26 mouse cellular contexts compared by ENCODE assay signal in the genomic region with DNA sequence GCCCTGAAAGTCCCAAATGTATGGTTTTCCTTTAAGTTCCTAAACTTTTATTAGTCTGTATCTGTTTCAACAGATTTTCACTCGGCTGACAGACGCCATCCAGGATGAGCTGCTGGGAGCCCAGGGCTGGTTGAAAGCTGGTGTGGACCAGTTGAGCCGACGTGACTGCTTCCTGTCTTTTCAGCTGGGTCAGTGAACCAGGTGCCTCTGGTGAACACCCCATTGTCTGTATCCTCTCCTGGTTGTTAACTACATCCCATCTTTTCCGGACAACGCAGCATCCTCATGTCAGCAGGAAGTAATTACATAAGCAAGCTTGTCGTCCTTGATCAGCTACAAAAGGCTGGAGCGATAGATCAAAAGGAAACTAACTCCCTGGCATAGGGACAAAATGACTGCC. TPM values are rescaled to one million over a fixed set of nuclear protein-coding genes. Genes with fewer than 3 reads are reported as not detected.
DNase-seq lines count a peak whose midpoint lies in the region; ATAC-seq and TF ChIP-seq lines count a peak whose summit lies in the region.
"Had no signal": no experiment of that assay in that cellular context is flagged by ENCODE, and none has a peak within 500 bp of the region (broad histone marks: within the 10 kb centered on the region; RNA-seq: fewer than 3 reads in every experiment).

No protein-coding gene starts in this region.

- DNase-seq in lung, embryonic 14.5 days: peak; percentile 20
- no peak for DNase-seq in lung, postnatal 4 days
- DNase-seq in ZHBTc4 (ENCODE audit: low read depth, low spot score): peak; percentile 72
- no peak for DNase-seq in kidney, postnatal 25 days
- no peak for DNase-seq in kidney, postnatal 36 days
- DNase-seq: adrenal gland, postnatal 10 days; adrenal gland, postnatal 36 days; cerebellum, adult 18-20 months; cerebellum, adult 9-10 months; cerebellum, postnatal 14 days; forebrain, postnatal 0 days; gastrocnemius, adult 2 months; gastrocnemius, postnatal 14 days; heart, adult 18-20 months; heart, postnatal 10 days; heart, postnatal 36 days had no signal

- H3K4me2 ChIP-seq in lung, embryonic 14.5 days: no peak overlapping the region
- H3K4me2 ChIP-seq: embryonic facial prominence, embryonic 12.5 days; embryonic facial prominence, embryonic 15.5 days; heart, embryonic 12.5 days; heart, embryonic 15.5 days; hindbrain, embryonic 14.5 days had no signal

- H3K27ac ChIP-seq in lung, embryonic 14.5 days (ENCODE audit: low read depth): no peak overlapping the region
- H3K27ac ChIP-seq in ES-Bruce4 (ENCODE audit: insufficient read depth, low read length): no peak overlapping the region
- H3K27ac ChIP-seq: embryonic facial prominence, embryonic 12.5 days; embryonic facial prominence, embryonic 15.5 days; gastrocnemius, adult 2 months; heart, embryonic 15.5 days; hindbrain, embryonic 10.5 days; hindbrain, embryonic 14.5 days; hindbrain, postnatal 0 days had no signal

- H3K4me3 ChIP-seq in lung, embryonic 14.5 days (ENCODE audit: low read depth, low read length): no peak overlapping the region
- H3K4me3 ChIP-seq in ES-Bruce4 (ENCODE audit: low read depth, low read length): no peak overlapping the region
- H3K4me3 ChIP-seq: embryonic facial prominence, embryonic 12.5 days; embryonic facial prominence, embryonic 15.5 days; gastrocnemius, adult 2 months; heart, embryonic 12.5 days; heart, embryonic 15.5 days; hindbrain, embryonic 10.5 days had no signal

- no peak for TF ChIP-seq CTCF in lung, embryonic 14.5 days (IDR thresholded peaks at IDR 0.05; ENCODE audit: low read depth)
- TF ChIP-seq CTCF in ES-Bruce4 (IDR thresholded peaks at IDR 0.05; ENCODE audit: low read depth, low read length): no peak

- 49% methylated on average over 8 of the region's 8 CpGs for WGBS in lung, embryonic 14.5 days

- no peaks in the 10 kb centered on the region for H3K27me3 ChIP-seq in lung, embryonic 14.5 days (ENCODE audit: insufficient read depth, low read length)
- no peaks in the 10 kb centered on the region for H3K27me3 ChIP-seq in ES-Bruce4 (ENCODE audit: control insufficient read depth, insufficient read depth, low read length, poor library complexity, severe bottlenecking)
- H3K27me3 ChIP-seq: embryonic facial prominence, embryonic 12.5 days; embryonic facial prominence, embryonic 15.5 days; heart, embryonic 12.5 days; heart, embryonic 15.5 days had no signal

- H3K36me3 ChIP-seq in lung, embryonic 14.5 days (ENCODE audit: insufficient read depth): no peaks in the 10 kb centered on the region
- no peaks in the 10 kb centered on the region for H3K36me3 ChIP-seq in ES-Bruce4 (ENCODE audit: control insufficient read depth, insufficient read depth, low read length, poor library complexity, severe bottlenecking)
- H3K36me3 ChIP-seq: embryonic facial prominence, embryonic 12.5 days; embryonic facial prominence, embryonic 15.5 days; heart, embryonic 12.5 days; heart, embryonic 15.5 days; hindbrain, embryonic 10.5 days had no signal

- peaks cover 6% of the 10 kb centered on the region; the same call in 1 of the 2 replicates for H3K4me1 ChIP-seq in lung, embryonic 14.5 days (ENCODE audit: insufficient read depth)
- no peaks in the 10 kb centered on the region for H3K4me1 ChIP-seq in ES-Bruce4 (ENCODE audit: control insufficient read depth, insufficient read depth, low read length)
- H3K4me1 ChIP-seq: embryonic facial prominence, embryonic 12.5 days; heart, embryonic 12.5 days; heart, embryonic 15.5 days had no signal

- 0 out of 2 replicates have a peak, but pooled peaks have one; percentile 29 for TF ChIP-seq EP300 in ES-Bruce4 (IDR thresholded peaks at IDR 0.05; ENCODE audit: insufficient read depth, low read depth, low read length)

- H3K9ac ChIP-seq in lung, embryonic 14.5 days: no peak overlapping the region
- no peak overlapping the region for H3K9ac ChIP-seq in ES-Bruce4 (ENCODE audit: low read depth, poor library complexity, severe bottlenecking)
- H3K9ac ChIP-seq: embryonic facial prominence, embryonic 12.5 days; embryonic facial prominence, embryonic 15.5 days; forebrain, postnatal 0 days; heart, embryonic 12.5 days; heart, embryonic 15.5 days; hindbrain, embryonic 14.5 days had no signal

- TF ChIP-seq POLR2A in ES-Bruce4 (IDR thresholded peaks at IDR 0.05; ENCODE audit: insufficient read depth, low read length): no peak

- 0 out of 2 replicates have a peak, but pooled peaks have one; percentile 21 for ATAC-seq in lung, embryonic 14.5 days (ENCODE audit: insufficient read depth)
- ATAC-seq: forebrain, embryonic 14.5 days; forebrain, postnatal 0 days; hindbrain, postnatal 0 days; inflammation-experienced regulatory T-cells, adult 6 months had no signal

- no peaks in the 10 kb centered on the region for H3K9me3 ChIP-seq in lung, embryonic 14.5 days (ENCODE audit: low read depth, low read length)
- no peaks in the 10 kb centered on the region for H3K9me3 ChIP-seq in ES-Bruce4 (replicated peaks; ENCODE audit: control insufficient read depth, insufficient read depth, low read length, poor library complexity, severe bottlenecking)
- H3K9me3 ChIP-seq: embryonic facial prominence, embryonic 12.5 days; embryonic facial prominence, embryonic 15.5 days; heart, embryonic 12.5 days; heart, embryonic 15.5 days; hindbrain, embryonic 10.5 days had no signal

RNA-seq across cellular contexts. Expression of a gene that starts 9.1 kb away (rescaled TPM):
- 132 and 142 TPM in 2 replicates for polyA plus RNA-seq in lung, embryonic 14.5 days (2014; fragmentation: Nextera tagmentation; extraction: Ambion mirVana)
- 16.8 and 21.6 TPM in 2 replicates for polyA plus RNA-seq in ES-Bruce4 (2011; ENCODE audit: insufficient read depth, insufficient read length, low read depth, missing spikeins)
- polyA plus RNA-seq: inflammation-experienced regulatory T-cells, adult 6 months had no signal

Comparison
In these comparisons a context has a peak if more than half of its experiments do, and no peak if none do; other contexts are left out.
1. DNase-seq: peak in lung, embryonic 14.5 days (single experiment) and ZHBTc4 (single experiment); none in lung, postnatal 4 days (0 of 2), kidney, postnatal 25 days (0 of 2) and kidney, postnatal 36 days (0 of 2).